Mouse (Mus musculus): ENCODE results near the gene Samd5.

The Samd5 gene

DNA sequence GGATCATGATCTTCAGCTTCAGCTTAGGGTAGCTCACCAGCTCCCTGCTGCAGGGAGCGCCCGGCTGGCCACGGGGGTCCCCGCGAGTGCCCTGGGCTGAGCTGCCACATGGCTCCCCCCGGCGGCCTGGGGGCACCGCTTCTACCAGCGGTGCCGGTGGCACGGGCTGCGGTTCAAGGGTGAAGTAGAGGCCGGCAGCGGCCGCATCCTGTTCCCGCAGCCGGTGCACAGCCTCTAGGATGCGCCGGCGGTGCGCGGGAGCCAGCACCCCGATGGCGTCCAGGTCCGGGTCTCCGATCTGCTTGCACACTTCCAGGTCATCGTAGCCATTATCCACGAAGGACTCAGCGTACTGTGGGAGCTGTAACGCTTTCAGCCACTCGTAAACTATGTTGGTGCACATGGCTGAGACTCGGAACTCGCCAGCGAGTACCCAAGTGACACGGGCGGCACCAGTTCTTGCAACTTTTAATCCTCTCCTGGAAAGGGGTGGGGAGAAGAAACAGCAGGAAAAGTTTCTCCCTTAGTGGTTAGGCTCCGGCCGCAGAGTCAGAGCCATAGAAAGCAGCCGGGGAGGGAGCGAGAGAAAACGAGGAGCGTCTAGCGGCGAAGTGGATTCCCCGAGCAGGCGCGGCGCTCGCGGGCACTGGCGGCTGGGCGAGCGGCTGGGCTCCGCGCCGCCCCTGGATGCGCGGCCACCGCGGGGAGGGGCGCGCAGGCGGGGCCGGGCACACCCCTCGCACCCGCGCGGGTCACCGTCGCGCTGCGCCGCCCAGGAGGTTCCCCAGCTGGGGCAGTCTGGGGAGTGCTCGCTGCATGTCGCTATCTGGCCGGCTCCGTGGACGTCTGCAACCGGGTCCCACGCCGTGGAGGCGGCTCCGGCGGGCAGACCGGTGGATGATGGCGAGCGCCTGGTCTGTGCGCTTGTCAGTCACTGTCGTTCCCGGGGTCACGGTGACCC lies at the start of gene Samd5:
Samd5 (minus strand) TSS at position 648 of the 961 bp plus-strand sequence.
- no peak for DNase-seq (ENCODE audit: low read depth, low spot score)

GRCm38 (mm10) chr10:9722519-9723303 lies 47.7 kb upstream of the Samd5 start:
- no peak for DNase-seq (ENCODE audit: low read depth, low spot score)

- DNase-seq (ENCODE audit: low read depth, low spot score): no peak
Measured at GRCm38 (mm10) chr10:9720027-9720426, 45.0 kb upstream of the Samd5 start.

DNA sequence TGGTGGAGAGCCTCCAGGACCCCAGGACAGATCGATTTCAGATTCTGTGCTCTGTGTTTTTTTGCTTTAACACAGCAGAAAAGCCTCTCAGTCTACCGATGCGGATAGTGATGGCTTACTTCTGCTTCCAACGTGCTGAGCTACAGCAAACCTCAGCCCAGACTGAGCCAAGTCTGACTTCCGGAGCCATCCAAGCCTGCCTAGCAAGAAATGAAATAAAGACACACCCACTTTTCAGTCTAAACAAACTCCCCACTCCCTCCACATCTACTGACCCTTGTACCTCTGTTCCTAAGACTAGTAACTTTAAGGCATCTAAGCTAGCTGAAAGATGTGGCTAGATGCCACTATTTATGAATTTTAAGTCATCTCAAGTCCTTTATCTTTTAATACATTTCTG lies 43.1 kb upstream of the Samd5 start:
- no peak for DNase-seq (ENCODE audit: low read depth, low spot score)

DNA sequence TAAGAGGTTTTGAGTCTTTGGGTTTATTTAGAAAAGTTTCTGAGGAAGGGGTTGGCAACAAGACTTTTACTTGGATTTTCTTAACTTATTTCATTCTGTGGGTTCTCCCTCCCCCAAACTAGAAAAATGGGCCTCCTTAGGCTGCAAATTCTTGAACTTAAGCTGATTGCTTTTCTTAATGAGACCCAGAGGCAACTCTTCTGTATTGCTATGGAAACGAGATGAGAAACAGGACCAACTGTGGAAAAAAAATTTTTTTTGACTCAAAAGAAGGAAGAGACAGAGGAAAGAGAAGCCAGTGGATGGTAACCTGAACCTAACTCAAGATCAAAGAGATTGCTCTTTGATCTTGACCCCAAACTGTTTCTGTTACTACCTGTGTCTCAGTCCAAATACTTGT lies 29.9 kb upstream of the Samd5 start:
- DNase-seq (ENCODE audit: low read depth, low spot score): no peak

GRCm38 (mm10) chr10:9699071-9699761 lies 24.2 kb upstream of the Samd5 start:
- no peak for DNase-seq (ENCODE audit: low read depth, low spot score)

DNA sequence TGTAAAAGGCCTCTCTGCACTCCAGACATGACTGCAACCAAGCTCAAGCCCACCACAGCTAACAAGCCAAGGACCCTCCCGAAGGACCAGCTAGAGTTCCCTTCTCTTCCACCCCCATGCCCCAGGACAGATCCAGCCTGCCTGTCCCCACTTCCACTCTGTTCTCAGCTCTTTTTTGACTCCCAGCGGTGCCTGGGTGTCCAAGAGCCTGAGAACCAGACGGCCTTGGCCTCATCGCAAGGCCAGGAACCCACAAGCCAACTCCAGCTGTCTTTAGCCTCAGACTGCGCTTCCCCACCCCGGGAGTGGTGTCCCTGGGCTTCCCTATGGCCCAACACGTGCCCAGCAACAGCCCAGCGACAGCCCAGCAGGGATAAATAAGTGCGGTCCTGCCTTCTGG lies 23.1 kb upstream of the Samd5 start:
- DNase-seq (ENCODE audit: low read depth, low spot score): no peak

DNA sequence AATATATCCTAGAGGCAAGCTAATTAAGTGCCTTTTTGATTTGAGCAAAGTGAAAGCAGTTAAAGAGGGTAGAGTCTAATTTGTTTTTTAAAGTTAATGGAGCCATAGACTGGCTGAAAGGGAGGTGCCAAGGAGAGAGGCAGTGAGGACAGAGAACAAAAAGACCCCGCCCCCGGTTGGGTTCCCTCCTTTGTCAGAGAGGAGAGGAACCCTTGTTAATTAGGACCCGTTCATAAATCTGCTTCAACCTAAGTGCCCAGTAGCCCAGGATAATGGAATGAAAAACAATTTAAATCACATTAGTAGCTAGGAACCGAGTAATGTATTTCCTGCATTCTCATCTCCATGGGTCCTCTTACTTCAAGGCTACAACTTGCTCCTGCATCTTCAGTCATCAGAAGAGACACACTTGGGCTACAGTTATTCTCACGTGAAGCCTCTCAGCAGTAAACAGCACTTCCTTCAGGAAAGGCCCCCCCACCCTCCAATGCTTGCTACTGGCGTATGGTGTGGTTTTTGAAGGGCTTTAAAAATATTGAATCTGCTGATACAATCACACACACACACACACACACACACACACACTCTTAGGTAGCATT lies 21.6 kb upstream of the Samd5 start:
- DNase-seq (ENCODE audit: low read depth, low spot score): no peak

GRCm38 (mm10) chr10:9693990-9694699 lies 19.1 kb upstream of the Samd5 start:
- no peak for DNase-seq (ENCODE audit: low read depth, low spot score)

- DNase-seq (ENCODE audit: low read depth, low spot score): no peak
Measured at GRCm38 (mm10) chr10:9680928-9681327, 5.9 kb upstream of the Samd5 start.

DNA sequence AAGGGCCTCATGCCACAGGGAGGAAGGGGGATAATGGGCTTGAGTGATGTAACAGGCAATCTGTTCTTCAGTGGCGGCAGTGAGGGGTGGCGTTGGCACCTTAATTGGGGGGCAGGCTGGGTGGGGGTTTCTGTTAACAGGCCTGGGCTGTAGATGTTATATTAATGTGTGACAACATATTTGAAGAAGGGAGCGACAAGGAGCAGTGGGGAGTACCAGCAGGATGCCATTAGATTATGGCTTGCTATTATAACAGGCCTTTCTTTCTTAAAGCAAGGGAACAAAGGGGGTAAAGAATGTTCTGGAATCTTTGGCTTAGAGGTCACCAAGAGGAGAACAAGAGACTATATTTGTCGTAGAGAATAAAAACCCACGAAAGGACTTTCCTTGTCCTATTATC lies 4.9 kb upstream of the Samd5 start:
- no peak for DNase-seq (ENCODE audit: low read depth, low spot score)

DNA sequence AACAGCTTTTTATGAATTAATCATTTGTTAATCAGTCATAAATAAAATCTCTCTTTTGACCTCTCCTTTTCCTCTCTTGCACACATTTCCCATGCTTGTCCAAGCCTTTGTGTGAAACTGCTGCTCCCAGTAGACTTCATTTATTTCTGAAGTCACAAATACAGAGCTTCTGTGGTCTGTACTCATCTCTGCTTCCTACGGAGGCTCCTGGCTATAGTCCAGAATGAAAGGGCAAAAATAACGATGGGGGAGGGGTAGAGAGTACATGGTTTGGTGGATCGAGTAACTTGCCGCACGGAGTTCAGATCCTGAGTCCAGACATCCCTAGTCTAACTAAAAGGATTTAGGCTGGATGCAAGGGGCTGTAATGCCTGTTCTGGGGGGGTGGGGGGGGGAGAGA lies 3.1 kb upstream of the Samd5 start:
- DNase-seq (ENCODE audit: low read depth, low spot score): no peak

DNA sequence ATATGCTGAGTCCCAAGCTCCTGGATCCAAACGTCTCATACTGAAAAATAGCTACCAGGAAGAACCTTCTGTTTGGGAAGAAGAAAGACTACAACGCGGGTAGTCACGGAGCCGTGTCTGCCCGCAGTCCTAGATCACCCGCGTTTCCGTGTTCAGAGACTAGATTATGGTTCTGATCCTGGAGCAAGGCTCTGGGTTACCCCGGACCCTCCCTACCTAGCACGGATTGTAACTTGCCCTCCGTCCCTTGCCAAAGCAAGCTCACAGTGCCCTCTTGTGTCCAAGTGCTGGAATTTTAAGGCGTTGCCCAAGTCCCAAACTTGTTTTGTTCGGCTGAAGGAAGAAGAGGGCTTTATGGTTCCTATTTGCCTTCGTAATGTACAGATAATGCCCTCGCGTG lies 1.9 kb upstream of the Samd5 start:
- DNase-seq (ENCODE audit: low read depth, low spot score): no peak

GRCm38 (mm10) chr10:9676418-9676786 lies 1.4 kb upstream of the Samd5 start:
- DNase-seq (ENCODE audit: low read depth, low spot score): no peak

GRCm38 (mm10) chr10:9675550-9676417 lies 776 bp upstream of the Samd5 start:
- no peak for DNase-seq (ENCODE audit: low read depth, low spot score)

DNA sequence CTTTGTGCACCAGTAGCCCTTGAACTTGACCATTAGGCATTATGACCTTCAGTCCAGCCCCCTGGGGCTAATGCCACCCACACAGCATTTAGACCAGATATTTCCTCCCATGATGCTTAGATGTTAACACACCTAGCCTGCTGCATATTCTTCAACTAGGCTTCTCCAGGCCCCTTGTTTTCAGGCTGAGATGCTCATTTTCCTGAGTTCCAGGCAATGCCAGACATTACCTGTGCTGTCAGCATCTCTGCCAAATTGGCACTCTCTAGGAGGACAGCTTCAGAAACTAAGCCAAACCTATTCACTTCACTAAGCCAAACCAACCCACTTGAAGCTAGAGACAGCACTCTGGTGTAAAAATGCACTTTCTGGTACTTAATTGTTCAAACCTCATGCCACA lies 1.7 kb downstream of the Samd5 start:
- DNase-seq (ENCODE audit: low read depth, low spot score): no peak

GRCm38 (mm10) chr10:9672751-9673150 lies 2.3 kb downstream of the Samd5 start:
- no peak for DNase-seq (ENCODE audit: low read depth, low spot score)

- DNase-seq (ENCODE audit: low read depth, low spot score): no peak
Measured at GRCm38 (mm10) chr10:9670351-9670750, 4.7 kb downstream of the Samd5 start.

- no peak for DNase-seq (ENCODE audit: low read depth, low spot score)
Measured at GRCm38 (mm10) chr10:9668791-9669190, 6.2 kb downstream of the Samd5 start.

DNA sequence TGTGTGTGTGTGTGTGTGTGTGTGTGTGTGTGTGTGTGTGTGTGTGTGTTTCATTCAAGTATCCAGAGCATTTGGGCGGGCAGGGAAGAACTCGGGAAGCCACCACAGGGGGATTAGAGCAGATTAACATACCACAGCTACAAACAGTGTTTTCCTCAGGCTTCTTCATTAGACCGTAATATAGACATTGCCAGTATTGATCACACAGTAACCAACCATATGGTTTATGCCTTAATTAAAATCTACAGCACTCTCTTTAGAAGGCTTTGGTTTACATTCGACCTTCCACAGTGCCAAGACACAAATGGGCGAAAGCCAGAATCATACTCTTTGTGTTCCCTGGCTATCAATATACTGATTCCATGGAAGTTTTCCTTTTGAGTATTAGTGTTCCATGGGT lies 22.1 kb downstream of the Samd5 start:
- DNase-seq (ENCODE audit: low read depth, low spot score): no peak

Measured in A20 (cell line).